ENCODE assay signal across 27 mouse cellular contexts in the genomic region with DNA sequence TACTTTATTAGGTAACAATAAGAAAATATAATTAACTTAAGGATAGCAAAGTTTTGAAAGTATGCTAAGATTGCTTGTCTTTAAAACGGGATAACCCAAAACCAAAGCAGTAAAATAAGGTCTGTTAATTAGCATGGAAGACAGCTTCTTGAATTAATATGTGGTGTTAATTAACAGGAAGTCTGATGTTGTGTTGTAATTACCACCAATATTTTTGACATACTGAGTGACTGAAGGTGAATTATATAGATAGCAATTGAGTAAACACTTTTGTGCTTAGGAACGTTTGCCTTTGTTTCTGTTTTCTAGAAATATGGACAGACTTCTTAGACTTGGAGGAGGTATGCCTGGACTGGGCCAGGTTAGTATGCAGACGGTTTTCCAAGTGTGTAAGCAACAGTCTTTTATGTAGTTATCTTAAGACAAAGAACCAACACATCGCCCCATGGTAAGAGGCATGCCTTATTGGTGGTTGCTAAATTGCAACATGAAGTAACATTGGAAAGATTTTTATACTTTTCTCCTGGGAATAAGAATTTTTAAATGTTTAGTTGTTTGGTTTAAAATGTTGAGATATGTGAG.
"Had no signal": no experiment of that assay in that cellular context is flagged by ENCODE, and none has a peak within 500 bp of the region (broad histone marks: within the 10 kb centered on the region; RNA-seq: fewer than 3 reads in every experiment).

No protein-coding gene starts in this region.

- H3K4me1 ChIP-seq: heart, embryonic 10.5 days; heart, embryonic 12.5 days; hindbrain, embryonic 10.5 days; hindbrain, embryonic 12.5 days; intestine, embryonic 15.5 days; limb, embryonic 10.5 days; limb, embryonic 12.5 days; liver, embryonic 13.5 days had no signal

- H3K4me3 ChIP-seq: gastrocnemius, adult 2 months; heart, embryonic 10.5 days; heart, embryonic 12.5 days; hindbrain, embryonic 10.5 days; hindbrain, embryonic 12.5 days; intestine, embryonic 15.5 days; layer of hippocampus, adult 2 months; left cerebral cortex, adult 2 months; limb, embryonic 10.5 days; limb, embryonic 12.5 days; liver, embryonic 13.5 days had no signal

- H3K9me3 ChIP-seq: heart, embryonic 10.5 days; heart, embryonic 12.5 days; hindbrain, embryonic 10.5 days; hindbrain, embryonic 12.5 days; intestine, embryonic 15.5 days; limb, embryonic 10.5 days; limb, embryonic 12.5 days; liver, embryonic 13.5 days had no signal

- H3K27ac ChIP-seq: gastrocnemius, adult 2 months; heart, embryonic 10.5 days; hindbrain, embryonic 10.5 days; hindbrain, embryonic 12.5 days; hindbrain, embryonic 14.5 days; intestine, embryonic 15.5 days; layer of hippocampus, adult 2 months; left cerebral cortex, adult 2 months; limb, embryonic 10.5 days; limb, embryonic 12.5 days; liver, embryonic 13.5 days had no signal

- H3K4me2 ChIP-seq: heart, embryonic 12.5 days; hindbrain, embryonic 12.5 days; hindbrain, embryonic 14.5 days; intestine, embryonic 15.5 days; limb, embryonic 12.5 days; liver, embryonic 11.5 days; liver, embryonic 13.5 days had no signal

- H3K36me3 ChIP-seq: heart, embryonic 10.5 days; hindbrain, embryonic 12.5 days had no signal

- ATAC-seq: hindbrain, embryonic 16.5 days; inflammation-experienced regulatory T-cells, adult 6 months; intestine, embryonic 15.5 days; intestine, postnatal 0 days had no signal

- H3K27me3 ChIP-seq: heart, embryonic 12.5 days; hindbrain, embryonic 12.5 days; intestine, embryonic 15.5 days; limb, embryonic 12.5 days; liver, embryonic 13.5 days had no signal

- H3K9ac ChIP-seq: heart, embryonic 12.5 days; hindbrain, embryonic 12.5 days; hindbrain, embryonic 14.5 days; intestine, embryonic 15.5 days; limb, embryonic 12.5 days; liver, embryonic 13.5 days had no signal

- DNase-seq: gastrocnemius, adult 2 months; gastrocnemius, postnatal 10 days; gastrocnemius, postnatal 25 days; heart, adult 18-20 months; heart, postnatal 10 days; heart, postnatal 4 days; kidney, adult 18-20 months; kidney, adult 8-10 months; kidney, postnatal 10 days; kidney, postnatal 25 days; kidney, postnatal 4 days; liver; liver, embryonic 13.5 days had no signal
